Mouse (Mus musculus) ES-Bruce4 (cell line): Measurements from ENCODE around the gene Cldn13. TPM values are rescaled to one million over a fixed set of nuclear protein-coding genes. Genes with fewer than 3 reads are reported as not detected.
A peak's percentile ranks its signal among the peaks of the same experiment; 100 is the strongest.
"Not testable (repeated sequence)": the region's sequence is repeated elsewhere in the genome, so short reads cannot be mapped to it uniquely, and the experiment has no call there.

Experiments
- H3K27ac ChIP-seq: 2 replicates; pipeline ENCODE4 v1.5.1; 2012; ENCODE audit warnings: low read length, inconsistent platforms; ENCODE audit not compliant: insufficient read depth
- H3K27me3 ChIP-seq: 2 replicates; pipeline ENCODE4 v1.6.1; 2012; ENCODE audit warnings: mild to moderate bottlenecking, low read length, inconsistent platforms; ENCODE audit not compliant: control insufficient read depth, poor library complexity, insufficient read depth, severe bottlenecking
- H3K36me3 ChIP-seq: 2 replicates; pipeline ENCODE4 v1.6.1; 2012; ENCODE audit warnings: inconsistent platforms, mild to moderate bottlenecking, low read length, moderate library complexity; ENCODE audit not compliant: control insufficient read depth, poor library complexity, insufficient read depth, severe bottlenecking
- H3K4me1 ChIP-seq: one replicate; pipeline ENCODE4 v1.8.1; 2011; ENCODE audit warnings: low read length; ENCODE audit not compliant: control insufficient read depth, insufficient read depth
- H3K4me3 ChIP-seq: 2 replicates; pipeline ENCODE4 v1.5.1; 2011; ENCODE audit warnings: low read depth, mild to moderate bottlenecking, low read length
- H3K9ac ChIP-seq: 2 replicates; pipeline ENCODE4 v1.6.1; 2012; ENCODE audit warnings: low read depth, mild to moderate bottlenecking, inconsistent platforms; ENCODE audit not compliant: poor library complexity, severe bottlenecking
- H3K9me3 ChIP-seq: replicated peaks from 2 replicates; pipeline ENCODE4 v1.6.1; 2012; ENCODE audit warnings: mild to moderate bottlenecking, low read length, inconsistent platforms; ENCODE audit not compliant: control insufficient read depth, poor library complexity, insufficient read depth, severe bottlenecking
- CTCF ChIP-seq: IDR thresholded peaks from one replicate; pipeline ENCODE4 v1.8.1; 2011; ENCODE audit warnings: low read depth, low read length
- EP300 ChIP-seq: IDR thresholded peaks from 2 replicates; pipeline ENCODE4 v1.6.1; 2011; ENCODE audit warnings: low read depth, low read length; ENCODE audit not compliant: insufficient read depth
- POLR2A ChIP-seq: IDR thresholded peaks from one replicate; pipeline ENCODE4 v1.8.1; 2011; ENCODE audit warnings: low read length; ENCODE audit not compliant: insufficient read depth
- polyA plus RNA-seq: library from polyadenylated mRNA; stranded (reverse); fragments of >200 nt; gene quantifications from 2 replicates; pipeline ENCODE4 v1.2.4, GENCODE M21; 2011; ENCODE audit warnings: low read depth; ENCODE audit not compliant: missing spikeins, insufficient read depth, insufficient read length

The Cldn13 gene
- polyA plus RNA-seq, 1 experiment: not detected

DNA sequence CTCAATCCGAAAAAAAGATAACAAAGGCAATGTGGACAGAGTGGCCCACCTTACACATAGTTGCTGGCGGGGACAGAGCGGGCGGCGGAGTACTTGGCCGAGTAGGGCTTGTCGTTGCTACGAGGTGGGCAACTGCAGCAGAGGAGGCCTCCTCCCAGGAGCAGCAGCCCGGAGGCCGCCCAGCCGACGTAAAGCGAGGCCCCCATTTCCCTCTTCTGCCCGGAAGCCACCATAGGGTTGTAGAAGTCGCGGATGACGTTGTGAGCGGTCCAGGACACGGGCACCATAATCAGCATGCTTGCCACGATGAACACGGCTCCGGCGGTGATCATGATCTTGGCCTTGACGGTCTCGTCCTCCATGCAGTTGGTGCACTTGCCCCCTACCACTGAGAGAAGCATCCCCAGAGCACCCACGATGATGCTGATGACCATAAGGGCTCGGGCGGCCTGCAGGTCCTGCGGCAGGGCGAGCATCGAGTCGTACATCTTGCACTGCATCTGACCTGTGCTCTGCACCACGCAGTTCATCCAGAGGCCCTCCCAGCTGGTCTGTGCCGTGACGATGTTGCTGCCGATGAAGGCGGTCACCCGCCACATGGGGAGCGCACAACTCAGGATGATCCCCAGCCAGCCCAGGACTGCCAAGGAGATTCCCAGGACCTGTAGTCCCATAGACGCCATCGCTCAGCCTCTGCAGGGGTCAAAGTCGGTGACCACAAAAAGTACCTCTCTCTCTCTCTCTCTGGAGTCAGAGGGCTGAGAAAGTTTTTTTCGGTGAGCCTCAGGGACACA, 30.9 kb upstream of the Cldn13 start:
- no peak for TF ChIP-seq POLR2A
- TF ChIP-seq EP300: no peak
- TF ChIP-seq CTCF: no peak
- Histone ChIP-seq H3K9me3 (no peaks in the 10 kb centered on the region), H3K4me1 (peaks cover 4% of the 10 kb centered on the region), H3K4me3 (peak overlapping the region; percentile 96), H3K36me3 (peaks cover under 1% of the 10 kb centered on the region; the same call in 1 of the 2 replicates), H3K9ac (peak overlapping the region; percentile 85), H3K27me3 (no peaks in the 10 kb centered on the region), H3K27ac (peak overlapping the region; percentile 85)

DNA sequence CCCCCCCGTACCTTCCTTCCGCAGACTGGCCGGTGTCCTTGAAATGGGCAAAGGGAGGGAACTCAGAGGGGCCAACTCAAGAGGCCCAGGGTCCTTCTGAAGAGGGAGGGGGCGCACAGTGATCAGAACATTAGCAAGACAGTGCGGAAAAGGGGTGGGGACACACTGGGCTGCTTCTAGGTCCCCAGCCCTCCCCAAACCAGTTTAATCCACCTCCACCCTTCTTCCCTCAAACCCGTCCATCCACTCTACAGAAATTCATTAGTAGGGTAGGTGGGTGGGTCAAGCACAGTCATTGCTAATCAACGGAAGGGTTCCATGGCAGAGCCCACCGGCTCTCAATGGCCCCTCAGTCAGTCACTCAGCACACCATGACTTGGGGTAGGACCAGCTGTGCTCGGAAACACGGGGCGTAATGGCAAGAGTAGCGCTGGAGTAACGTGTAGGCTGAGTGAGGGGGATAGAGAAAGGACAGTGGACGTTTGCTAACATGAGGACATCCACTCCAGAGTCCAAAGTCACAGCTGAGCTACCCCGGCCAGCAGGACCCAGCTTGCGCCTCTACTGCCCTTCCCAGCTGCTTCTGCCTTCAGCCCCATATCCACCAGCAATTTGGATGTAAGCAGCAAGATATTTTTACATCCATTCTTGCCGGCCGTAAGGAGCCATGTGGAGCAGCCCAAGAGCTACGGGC, 30.1 kb upstream of the Cldn13 start:
- H3K9me3 ChIP-seq: no peaks in the 10 kb centered on the region; the same call in 1 of the 2 replicates
- H3K36me3 ChIP-seq: peaks cover 9% of the 10 kb centered on the region
- peaks cover 7% of the 10 kb centered on the region for H3K4me1 ChIP-seq
- TF ChIP-seq POLR2A: peak; percentile 74
- peak; percentile 97 for TF ChIP-seq EP300
- TF ChIP-seq CTCF: no peak
- peak overlapping the region; percentile 85 for H3K27ac ChIP-seq
- peak overlapping the region; percentile 96 for H3K4me3 ChIP-seq
- H3K9ac ChIP-seq: peak overlapping the region; percentile 85
- H3K27me3 ChIP-seq: no peaks in the 10 kb centered on the region

DNA sequence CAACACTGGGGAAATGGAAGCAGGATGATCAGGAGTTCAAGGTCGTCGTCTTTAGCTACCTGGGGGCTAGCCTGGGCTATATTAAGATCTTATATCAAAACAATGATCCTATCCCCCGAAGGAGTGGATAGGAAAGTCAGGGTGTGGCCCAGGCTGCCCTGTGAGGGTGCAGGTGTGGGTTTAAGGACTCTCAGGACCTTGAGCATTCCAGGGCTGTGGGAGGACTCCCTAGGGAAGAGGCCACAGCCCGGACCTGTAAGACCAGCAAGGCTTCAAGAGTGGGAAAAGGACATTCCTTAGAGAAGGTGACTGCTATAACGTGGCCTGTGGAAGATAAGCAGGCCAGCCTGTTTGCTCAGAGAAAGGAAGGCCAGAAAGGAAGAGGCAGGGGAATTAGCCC, 28.9 kb upstream of the Cldn13 start:
- Histone ChIP-seq H3K9ac (peak overlapping the region; percentile 85), H3K9me3 (no peaks in the 10 kb centered on the region; the same call in 1 of the 2 replicates), H3K36me3 (peaks cover 11% of the 10 kb centered on the region), H3K27me3 (no peaks in the 10 kb centered on the region), H3K4me1 (peaks cover 9% of the 10 kb centered on the region), H3K4me3 (peak overlapping the region; percentile 63), H3K27ac (peak overlapping the region; percentile 88)
- no peak for TF ChIP-seq POLR2A
- no peak for TF ChIP-seq CTCF
- peak; percentile 71; the same call in 1 of the 2 replicates for TF ChIP-seq EP300

DNA sequence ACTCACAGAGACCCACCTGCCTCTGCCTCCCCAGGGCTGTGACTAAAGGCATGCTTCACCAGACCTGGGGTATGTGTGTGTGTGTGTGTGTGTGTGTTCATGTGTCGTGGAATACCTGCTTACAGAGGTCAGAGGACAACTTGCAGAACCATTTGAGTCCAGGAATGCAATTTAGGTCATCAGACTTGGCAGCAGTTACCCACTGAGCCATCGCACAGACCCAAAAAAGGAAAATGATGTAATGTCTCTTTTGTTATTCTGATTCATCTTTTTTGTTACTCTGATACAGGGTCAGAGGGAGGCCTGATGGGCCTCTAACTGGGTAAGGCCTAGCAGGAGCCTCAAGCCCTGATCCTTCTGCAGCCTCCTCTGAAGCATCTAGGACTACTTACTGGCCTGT, 27.4 kb upstream of the Cldn13 start:
- Histone ChIP-seq H3K27ac (peak overlapping the region; percentile 88), H3K4me1 (peaks cover 6% of the 10 kb centered on the region), H3K9me3 (no peaks in the 10 kb centered on the region; the same call in 1 of the 2 replicates), H3K27me3 (no peaks in the 10 kb centered on the region), H3K36me3 (peaks cover 11% of the 10 kb centered on the region), H3K4me3 (peak overlapping the region; percentile 35), H3K9ac (peak overlapping the region; percentile 27; the same call in 1 of the 2 replicates)
- TF ChIP-seq EP300 (peak; percentile 53; the same call in 1 of the 2 replicates), CTCF (no peak), POLR2A (no peak)

DNA sequence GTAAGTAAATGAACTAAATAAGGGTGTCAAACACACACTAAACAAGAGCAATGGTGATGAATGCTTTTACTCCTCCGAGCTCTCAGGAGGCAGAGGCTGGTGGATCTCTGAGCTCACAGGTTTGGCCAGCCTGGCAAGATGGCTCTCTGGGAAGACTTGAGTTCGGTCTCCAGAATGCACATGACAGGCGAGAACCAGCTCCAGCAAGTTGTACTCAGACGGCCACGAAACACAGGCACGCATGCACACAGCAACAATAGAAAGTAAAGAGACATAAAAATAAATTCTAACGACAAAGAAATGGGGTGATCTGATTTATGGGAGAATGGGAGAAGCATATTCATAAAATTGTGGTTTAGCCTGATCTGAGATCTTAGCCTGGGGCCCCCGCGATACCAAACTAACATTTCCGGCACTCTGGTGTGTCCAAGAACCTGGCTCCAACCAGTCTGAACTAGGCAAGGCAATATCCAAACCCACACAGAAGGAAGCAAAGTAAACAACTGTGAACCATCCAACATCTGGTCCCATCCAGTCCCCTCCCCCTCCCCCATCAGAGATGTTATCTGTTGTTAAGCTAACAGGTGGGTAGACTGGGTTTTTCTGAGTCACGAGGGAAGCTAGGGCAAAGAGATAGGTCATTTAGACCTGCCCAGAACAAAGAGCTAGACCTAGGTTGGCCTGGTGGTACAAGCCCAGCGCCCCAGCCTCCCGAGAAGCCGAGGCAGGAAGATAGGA, 26.3 kb upstream of the Cldn13 start:
- Histone ChIP-seq H3K9me3 (no peaks in the 10 kb centered on the region; the same call in 1 of the 2 replicates), H3K36me3 (peaks cover 11% of the 10 kb centered on the region), H3K27me3 (no peaks in the 10 kb centered on the region), H3K4me3 (no peak overlapping the region), H3K27ac (peak overlapping the region; percentile 88), H3K4me1 (peaks cover 6% of the 10 kb centered on the region), H3K9ac (no peak overlapping the region; the same call in none of the 2 replicates)
- TF ChIP-seq POLR2A: no peak
- peak; percentile 88 for TF ChIP-seq EP300

DNA sequence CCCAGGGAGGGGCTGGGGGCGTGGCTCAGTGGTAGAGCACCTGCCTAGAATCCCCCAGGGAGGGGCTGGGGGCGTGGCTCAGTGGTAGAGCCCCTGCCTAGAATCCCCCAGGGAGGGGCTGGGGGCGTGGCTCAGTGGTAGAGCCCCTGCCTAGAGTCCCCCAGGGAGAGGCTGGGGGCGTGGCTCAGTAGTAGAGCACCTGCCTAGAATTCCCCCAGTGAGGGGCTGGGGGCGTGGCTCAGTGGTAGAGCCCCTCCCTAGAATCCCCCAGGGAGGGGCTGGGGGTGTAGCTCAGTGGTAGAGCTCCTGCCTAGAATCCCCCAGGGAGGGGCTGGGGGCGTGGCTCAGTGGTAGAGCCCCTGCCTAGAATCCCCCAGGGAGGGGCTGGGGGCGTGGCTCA, 24.2 kb upstream of the Cldn13 start:
- H3K4me1 ChIP-seq, H3K9ac ChIP-seq, H3K27me3 ChIP-seq, H3K4me3 ChIP-seq, H3K27ac ChIP-seq, H3K9me3 ChIP-seq: not testable (repeated sequence)
- peaks cover 18% of the 10 kb centered on the region for H3K36me3 ChIP-seq
